Mouse (Mus musculus) cerebellum, adult 2 months (tissue): ENCODE measurements around the gene Ggt5. TPM values are rescaled to one million over a fixed set of nuclear protein-coding genes. Genes with fewer than 3 reads are reported as not detected.
A peak's percentile ranks its signal among the peaks of the same experiment; 100 is the strongest.

ENCODE experiments used
- DNase-seq, 2 experiments: peaks; one replicate each; pipeline ENCODE4 v3.0.0; 2021
- H3K27ac ChIP-seq: fragments of 200-500 bp; 2 replicates; pipeline ENCODE4 v1.5.1; 2012; ENCODE audit warnings: low read length, control low read depth, inconsistent platforms; ENCODE audit not compliant: insufficient read depth
- H3K27me3 ChIP-seq: fragments of 200-500 bp; 2 replicates; pipeline ENCODE4 v1.6.1; 2012; ENCODE audit warnings: inconsistent platforms, mild to moderate bottlenecking, low read length, moderate library complexity; ENCODE audit not compliant: control insufficient read depth, insufficient read depth
- H3K4me1 ChIP-seq: fragments of 200-500 bp; 2 replicates; pipeline ENCODE4 v1.6.1; 2011; ENCODE audit warnings: low read length; ENCODE audit not compliant: control insufficient read depth, insufficient read depth
- H3K4me3 ChIP-seq: fragments of 200-500 bp; replicated peaks from 2 replicates; pipeline ENCODE3; 2011; ENCODE audit warnings: mild to moderate bottlenecking, low read depth, low read length, control low read depth; ENCODE audit not compliant: insufficient read depth
- CTCF ChIP-seq: fragments of 200-500 bp; IDR thresholded peaks from 2 replicates; pipeline ENCODE4 v1.5.1; 2011; ENCODE audit warnings: low read depth, mild to moderate bottlenecking, control low read depth, low read length, moderate library complexity, borderline replicate concordance; ENCODE audit not compliant: insufficient read depth
- POLR2A ChIP-seq: fragments of 200-500 bp; IDR thresholded peaks from 2 replicates; pipeline ENCODE4 v1.6.1; 2011; ENCODE audit warnings: low read length, control low read depth, borderline replicate concordance; ENCODE audit not compliant: insufficient read depth
- WGBS: fragments of 180-500 bp; shearing (Covaris S2); methylation state at CpG from one replicate; pipeline ENCODE4 v1.1.7; 2018; 5-methylcytosine and 5-hydroxymethylcytosine counted together
- polyA plus RNA-seq: library from polyadenylated mRNA; depleted of rRNA; stranded (reverse); fragments of >200 nt; gene quantifications from 2 replicates; pipeline ENCODE4 v1.2.3, GENCODE M21; 2012

The Ggt5 gene
- polyA plus RNA-seq, 1 experiment: 4.0 TPM

- DNase-seq: peak in 1 of 2 experiments; percentile 4
- WGBS: 23% methylated on average over 5 of the region's 5 CpGs
- H3K27me3 ChIP-seq: no peaks in the 10 kb centered on the region
- H3K27ac ChIP-seq: no peak overlapping the region
- H3K4me1 ChIP-seq: no peaks in the 10 kb centered on the region
- no peak overlapping the region for H3K4me3 ChIP-seq
- no peak for TF ChIP-seq POLR2A
- TF ChIP-seq CTCF: no peak
Observed at GRCm38 (mm10) chr10:75632633-75633032, 43.5 kb downstream of the Ggt5 start.

- WGBS: 47% methylated on average over 5 of the region's 5 CpGs
- no peak for DNase-seq
- no peaks in the 10 kb centered on the region for H3K27me3 ChIP-seq
Observed at GRCm38 (mm10) chr10:75633048-75633447, 43.9 kb downstream of the Ggt5 start.

GRCm38 (mm10) chr10:75633576-75634139, 44.5 kb downstream of the Ggt5 start:
- no peak for DNase-seq
- Histone ChIP-seq H3K27ac (no peak overlapping the region), H3K4me3 (no peak overlapping the region), H3K27me3 (no peaks in the 10 kb centered on the region), H3K4me1 (no peaks in the 10 kb centered on the region)
- 79% methylated on average over 14 of the region's 14 CpGs for WGBS
- TF ChIP-seq CTCF (no peak), POLR2A (no peak)

More at GRCm38 (mm10) chr10:75633048-75633447, 43.9 kb downstream of the Ggt5 start:
- Histone ChIP-seq H3K4me3 (no peak overlapping the region), H3K4me1 (no peaks in the 10 kb centered on the region), H3K27ac (no peak overlapping the region)
- TF ChIP-seq POLR2A (no peak), CTCF (no peak)

DNA sequence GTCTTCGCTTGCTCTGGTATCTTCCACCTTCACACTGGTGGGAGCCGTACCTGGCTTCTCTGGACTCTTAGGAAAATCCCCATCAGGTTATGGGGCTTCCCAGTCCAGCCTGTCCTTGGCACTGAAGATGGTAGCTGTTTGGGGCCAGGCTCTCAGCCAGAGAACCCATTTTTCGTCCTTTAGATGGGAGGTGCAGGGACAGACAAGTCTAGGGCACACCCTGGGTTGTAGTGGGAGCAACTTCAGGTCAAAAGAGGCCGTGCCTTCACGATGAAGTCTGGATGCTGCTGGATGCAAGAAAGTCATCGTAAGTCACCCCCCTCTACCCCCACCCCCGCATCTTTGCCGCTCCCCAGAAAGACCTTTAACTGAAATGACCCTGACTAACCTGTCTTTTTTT, 45.5 kb downstream of the Ggt5 start:
- H3K4me3 ChIP-seq: no peak overlapping the region
- H3K4me1 ChIP-seq: no peaks in the 10 kb centered on the region
- 94% methylated on average over 8 of the region's 8 CpGs for WGBS
- H3K27ac ChIP-seq: no peak overlapping the region
- H3K27me3 ChIP-seq: no peaks in the 10 kb centered on the region
- DNase-seq: peak in 1 of 2 experiments; percentile 6
- TF ChIP-seq CTCF (no peak), POLR2A (no peak)

DNA sequence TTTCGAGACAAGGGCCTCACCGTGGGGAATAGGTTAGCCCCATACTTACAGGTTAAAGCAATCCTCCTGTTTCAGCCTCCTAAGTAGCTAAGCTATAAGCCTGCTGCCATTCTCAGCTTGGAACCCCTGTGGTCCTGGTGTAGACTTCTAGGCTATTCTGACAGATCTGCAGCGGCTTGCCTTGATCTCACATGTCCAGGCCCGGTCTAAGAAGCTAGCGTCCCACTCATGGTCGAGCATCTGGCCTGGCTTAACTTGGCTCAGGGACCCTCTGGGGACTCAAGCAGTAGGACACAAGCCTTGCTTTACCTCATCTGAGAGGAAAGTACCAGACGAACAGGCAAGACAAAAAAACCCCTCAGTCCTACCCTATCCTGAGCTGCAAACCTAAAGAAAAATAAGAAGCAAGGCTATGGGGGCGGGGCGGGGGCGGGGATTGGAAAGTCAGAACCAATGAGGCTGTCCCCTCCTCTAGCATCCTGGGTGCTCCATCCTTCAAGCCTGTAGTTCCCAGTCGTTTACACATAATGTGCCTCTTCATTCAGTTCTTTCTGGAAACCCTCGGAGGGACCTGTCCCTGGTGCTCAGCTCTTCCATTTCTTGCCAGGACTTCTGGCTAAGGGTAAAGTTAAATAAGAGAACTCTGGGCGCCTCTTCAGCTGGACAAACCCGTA, 46.0 kb downstream of the Ggt5 start:
- DNase-seq: peak; percentile 17 to 18
- TF ChIP-seq CTCF (no peak), POLR2A (no peak)
- H3K4me1 ChIP-seq: no peaks in the 10 kb centered on the region
- no peaks in the 10 kb centered on the region for H3K27me3 ChIP-seq
- WGBS: 71% methylated on average over 14 of the region's 14 CpGs
- H3K4me3 ChIP-seq: no peak overlapping the region
- H3K27ac ChIP-seq: no peak overlapping the region

DNA sequence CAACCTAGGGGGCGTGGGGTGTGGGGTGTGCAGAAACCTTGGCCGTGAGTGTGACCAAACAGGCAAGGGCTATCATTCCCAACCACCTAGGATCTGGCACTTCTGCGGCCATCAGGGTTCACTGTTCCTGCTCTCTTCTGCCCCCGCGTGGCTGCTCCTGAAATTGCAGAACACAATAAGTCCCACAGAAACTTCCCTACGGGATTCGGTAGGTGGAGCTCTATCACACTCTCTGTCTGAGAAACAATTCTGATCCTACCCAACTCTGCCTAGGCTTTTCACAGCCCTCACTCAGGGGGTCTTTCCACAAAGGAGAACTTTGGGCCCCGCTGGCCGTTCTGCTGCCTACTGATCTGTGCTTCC, 46.5 kb downstream of the Ggt5 start:
- Histone ChIP-seq H3K27me3 (no peaks in the 10 kb centered on the region), H3K4me1 (no peaks in the 10 kb centered on the region), H3K4me3 (no peak overlapping the region), H3K27ac (no peak overlapping the region)
- peak; percentile 87 to 95 for DNase-seq
- TF ChIP-seq POLR2A (no peak), CTCF (peak; percentile 99)
- 5% methylated on average over 9 of the region's 9 CpGs for WGBS

DNA sequence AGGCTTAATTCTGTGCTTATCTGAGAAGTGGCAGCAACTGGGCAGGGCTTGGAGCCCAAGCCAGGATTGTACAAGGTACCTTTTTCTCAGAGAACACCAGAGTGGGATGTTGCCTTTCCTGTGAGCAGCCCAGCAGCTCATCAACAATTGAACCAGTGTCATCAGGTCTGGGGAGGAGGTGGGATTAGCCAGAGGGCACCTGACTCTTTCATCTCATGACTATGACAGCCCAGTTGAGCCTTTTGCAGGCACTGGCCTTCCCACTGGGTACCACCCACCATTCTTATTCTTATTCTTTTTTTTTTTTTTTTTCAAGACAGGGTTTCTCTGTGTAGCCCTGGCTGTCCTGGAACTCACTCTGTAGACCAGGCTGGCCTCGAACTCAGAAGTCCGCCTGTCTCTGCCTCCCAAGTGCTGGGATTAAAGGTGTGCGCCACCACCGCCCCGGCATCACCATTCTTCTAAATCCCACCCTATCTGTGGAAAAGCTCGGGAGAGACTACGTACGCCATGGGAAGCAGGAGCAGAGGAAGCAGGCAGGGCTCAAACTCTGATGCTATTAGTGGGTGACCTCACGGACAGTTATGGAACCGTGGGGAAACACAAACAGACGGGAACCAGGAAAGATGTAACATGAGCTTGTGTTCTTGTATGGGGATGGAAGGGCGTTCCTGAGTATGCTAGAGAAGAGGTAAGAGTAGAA, 47.1 kb downstream of the Ggt5 start:
- H3K4me3 ChIP-seq: no peak overlapping the region
- 95% methylated on average over 12 of the region's 12 CpGs for WGBS
- H3K27ac ChIP-seq: no peak overlapping the region
- H3K4me1 ChIP-seq: no peaks in the 10 kb centered on the region
- TF ChIP-seq CTCF: no peak
- TF ChIP-seq POLR2A: no peak
- peak in 1 of 2 experiments; percentile 19 for DNase-seq
- no peaks in the 10 kb centered on the region for H3K27me3 ChIP-seq

DNA sequence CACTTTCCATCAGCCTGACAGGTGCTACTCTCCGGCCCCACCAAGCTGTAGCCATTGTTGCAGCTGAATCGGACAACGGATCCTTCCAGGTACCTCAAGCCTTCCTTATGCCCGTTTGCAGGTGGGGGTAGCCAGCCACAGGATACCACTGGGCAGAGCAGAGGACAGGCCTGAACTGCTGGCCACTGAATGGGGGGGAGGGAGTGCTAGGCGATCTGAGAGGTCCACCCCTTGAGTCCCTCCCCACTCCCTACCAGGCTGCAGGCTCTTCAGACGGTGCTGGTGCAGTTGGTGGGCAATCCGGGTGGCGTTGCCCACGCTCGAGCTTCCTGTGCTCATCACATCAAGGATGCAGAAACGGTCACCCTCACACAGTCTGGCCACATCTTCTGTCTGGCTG, 48.6 kb downstream of the Ggt5 start:
- Histone ChIP-seq H3K27ac (no peak overlapping the region), H3K4me1 (peaks cover 6% of the 10 kb centered on the region; the same call in 1 of the 2 replicates), H3K4me3 (no peak overlapping the region), H3K27me3 (no peaks in the 10 kb centered on the region)
- WGBS: 95% methylated on average over 11 of the region's 11 CpGs
- no peak for TF ChIP-seq POLR2A
- no peak for TF ChIP-seq CTCF
- DNase-seq: peak in 1 of 2 experiments; percentile 6
